14 mouse cellular contexts compared by ENCODE assay signal in the genomic region with DNA sequence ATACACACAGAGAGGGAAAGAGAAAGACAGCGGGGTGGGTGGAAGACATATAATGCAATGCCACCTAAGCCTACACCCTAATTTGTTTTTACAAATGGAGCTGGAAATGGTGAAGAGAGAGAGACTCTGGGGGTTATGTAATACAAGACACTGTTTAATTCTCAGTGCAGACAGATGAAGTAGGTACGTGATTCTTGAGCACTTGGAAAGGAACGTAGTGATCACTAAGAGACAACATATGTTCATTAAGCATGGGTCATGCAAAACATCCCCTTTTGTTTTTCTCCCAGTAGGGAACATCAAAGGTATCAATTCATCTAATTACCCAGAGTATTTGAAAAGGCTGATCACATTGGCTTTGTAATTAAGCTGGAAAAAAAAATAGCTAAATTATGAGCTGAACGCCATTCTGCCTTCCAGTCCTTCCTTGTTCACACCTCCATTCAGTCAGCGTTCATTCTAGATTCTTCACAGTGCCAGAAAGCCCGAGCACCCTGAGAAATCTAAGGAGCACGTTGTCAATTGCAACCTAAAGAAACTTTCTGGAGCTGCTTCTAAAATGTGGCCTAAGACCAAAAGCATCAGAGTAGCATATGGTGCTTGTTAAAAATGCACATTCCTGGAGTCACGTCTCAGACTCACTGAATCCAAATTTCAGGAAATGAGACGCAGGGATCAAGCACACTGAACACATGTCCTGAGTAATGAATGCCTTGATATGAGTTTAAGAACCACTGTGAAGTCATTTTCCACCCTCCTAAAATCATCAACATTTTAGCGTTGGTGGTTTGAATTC. TPM values are rescaled to one million over a fixed set of nuclear protein-coding genes. Genes with fewer than 3 reads are reported as not detected.
DNase-seq lines count a peak whose midpoint lies in the region; ATAC-seq and TF ChIP-seq lines count a peak whose summit lies in the region.
"Had no signal": no experiment of that assay in that cellular context is flagged by ENCODE, and none has a peak within 500 bp of the region (broad histone marks: within the 10 kb centered on the region; RNA-seq: fewer than 3 reads in every experiment).

No protein-coding gene starts in this region.

- no peak for TF ChIP-seq POLR2A in lung, adult 2 months (IDR thresholded peaks at IDR 0.05; ENCODE audit: borderline replicate concordance, extremely low read depth, low read depth, low read length)

- no peak overlapping the region for H3K4me3 ChIP-seq in lung, postnatal 0 days (ENCODE audit: low read depth, low read length)
- H3K4me3 ChIP-seq in lung, adult 2 months (replicated peaks; ENCODE audit: extremely low read depth, low read depth, low read length): no peak overlapping the region
- H3K4me3 ChIP-seq in gastrocnemius, adult 2 months: no peak overlapping the region
- H3K4me3 ChIP-seq in intestine, embryonic 16.5 days (ENCODE audit: low read length): no peak overlapping the region
- H3K4me3 ChIP-seq: stomach, embryonic 15.5 days had no signal

- H3K4me2 ChIP-seq in lung, postnatal 0 days (replicated peaks; ENCODE audit: low read depth, low read length): no peak overlapping the region
- H3K4me2 ChIP-seq in intestine, embryonic 16.5 days (ENCODE audit: low read depth, low read length): no peak overlapping the region
- H3K4me2 ChIP-seq: liver, embryonic 11.5 days; stomach, embryonic 15.5 days had no signal

- H3K27ac ChIP-seq in lung, postnatal 0 days (ENCODE audit: low read length): no peak overlapping the region
- no peak overlapping the region for H3K27ac ChIP-seq in gastrocnemius, adult 2 months
- no peak overlapping the region for H3K27ac ChIP-seq in intestine, embryonic 16.5 days (ENCODE audit: low read length)
- H3K27ac ChIP-seq: stomach, embryonic 15.5 days had no signal

- peak; percentile 37 for DNase-seq in cerebellum, adult 9-10 months
- no peak for DNase-seq in cerebellum, postnatal 4 days (ENCODE audit: low spot score in 2 of 2)
- DNase-seq in lung, postnatal 0 days (ENCODE audit: low spot score): peak; percentile 64
- no peak for DNase-seq in lung, adult 2 months
- peak; percentile 73 for DNase-seq in forelimb bud, embryonic 11.5 days (ENCODE audit: low read depth, low spot score)
- DNase-seq in gastrocnemius, adult 2 months: no peak
- no peak for DNase-seq in gastrocnemius, postnatal 10 days
- DNase-seq: cerebellum, adult 11-12 months; layer of hippocampus, adult 9-11 months; lung, postnatal 14 days; thymus, postnatal 36 days had no signal

- WGBS in lung, postnatal 0 days: 68% methylated on average over 10 of the region's 10 CpGs
- 78% methylated on average over 10 of the region's 10 CpGs for WGBS in lung, adult 2 months
- WGBS in intestine, embryonic 16.5 days: 74% methylated on average over 10 of the region's 10 CpGs

- intact Hi-C loops in gastrocnemius, adult 2 months (cut with DNase I): no loop called here

- 0 out of 2 replicates have a peak, but pooled peaks cover 2% of the 10 kb centered on the region for H3K4me1 ChIP-seq in lung, postnatal 0 days (ENCODE audit: insufficient read depth, low read depth, low read length)
- no peaks in the 10 kb centered on the region for H3K4me1 ChIP-seq in lung, adult 2 months (ENCODE audit: control insufficient read depth, insufficient read depth, low read length)
- no peaks in the 10 kb centered on the region for H3K4me1 ChIP-seq in intestine, embryonic 16.5 days (ENCODE audit: control insufficient read depth, insufficient read depth, low read length)
- H3K4me1 ChIP-seq: stomach, embryonic 15.5 days had no signal

- TF ChIP-seq CTCF in lung, postnatal 0 days (IDR thresholded peaks at IDR 0.05): no peak
- TF ChIP-seq CTCF in lung, adult 2 months (IDR thresholded peaks at IDR 0.05; ENCODE audit: insufficient read depth, low read length): no peak
- TF ChIP-seq CTCF in gastrocnemius, adult 2 months (IDR thresholded peaks at IDR 0.05): no peak

- no peaks in the 10 kb centered on the region for H3K27me3 ChIP-seq in lung, postnatal 0 days (replicated peaks; ENCODE audit: insufficient read depth, low read length)
- no peaks in the 10 kb centered on the region for H3K27me3 ChIP-seq in intestine, embryonic 16.5 days (replicated peaks; ENCODE audit: control insufficient read depth, insufficient read depth, low read length)
- H3K27me3 ChIP-seq: stomach, embryonic 15.5 days had no signal

- no peaks in the 10 kb centered on the region for H3K9me3 ChIP-seq in lung, postnatal 0 days (ENCODE audit: low read length)
- no peaks in the 10 kb centered on the region for H3K9me3 ChIP-seq in intestine, embryonic 16.5 days (ENCODE audit: control insufficient read depth, low read length)
- H3K9me3 ChIP-seq: stomach, embryonic 15.5 days had no signal

- peak; percentile 23; the same call in 1 of the 2 replicates for ATAC-seq in lung, postnatal 0 days
- no peak for ATAC-seq in intestine, embryonic 16.5 days

- TF ChIP-seq EP300 in lung, postnatal 0 days (IDR thresholded peaks at IDR 0.05): no peak

- no peak overlapping the region for H3K9ac ChIP-seq in lung, postnatal 0 days (replicated peaks; ENCODE audit: low read depth)
- no peak overlapping the region for H3K9ac ChIP-seq in intestine, embryonic 16.5 days (ENCODE audit: low read depth, low read length)
- H3K9ac ChIP-seq: stomach, embryonic 15.5 days had no signal

- H3K36me3 ChIP-seq in lung, postnatal 0 days (ENCODE audit: insufficient read depth, low read length): no peaks in the 10 kb centered on the region
- no peaks in the 10 kb centered on the region for H3K36me3 ChIP-seq in intestine, embryonic 16.5 days (ENCODE audit: control insufficient read depth, insufficient read depth, low read length)
- H3K36me3 ChIP-seq: stomach, embryonic 15.5 days had no signal

RNA-seq across cellular contexts. Expression of a gene that starts 12.7 kb away (rescaled TPM):
- polyA plus RNA-seq in lung, postnatal 0 days (2015; fragmentation: Nextera tagmentation; extraction: Ambion mirVana): 219 and 245 TPM in 2 replicates
- polyA plus RNA-seq in lung, adult 2 months (2012; rRNA removed): 80.1 and 82.2 TPM in 2 replicates
- 10 to 100 TPM; 24.0 to 29.3 TPM for total RNA-seq in gastrocnemius, adult 2 months (2021)
- total RNA-seq in gastrocnemius, postnatal 10 days (2021): 10 to 100 TPM; 41.9 to 49.2 TPM
- polyA plus RNA-seq in intestine, embryonic 16.5 days (2015; fragmentation: Nextera tagmentation; extraction: Ambion mirVana): 76.5 and 80.3 TPM in 2 replicates

Comparison
In these comparisons a context has a peak if more than half of its experiments do, and no peak if none do; other contexts are left out.
1. DNase-seq: peak in cerebellum, adult 9-10 months (single experiment), lung, postnatal 0 days (single experiment) and forelimb bud, embryonic 11.5 days (single experiment); none in cerebellum, postnatal 4 days (0 of 2), lung, adult 2 months (single experiment), gastrocnemius, adult 2 months (single experiment) and gastrocnemius, postnatal 10 days (single experiment).